8 mouse cellular contexts compared by ENCODE assay signal in genomic region chr14:54583681-54584338, GRCm38 (mm10). TPM values are rescaled to one million over a fixed set of nuclear protein-coding genes. Genes with fewer than 3 reads are reported as not detected.
A peak's percentile ranks its signal among the peaks of the same experiment; 100 is the strongest.
DNase-seq lines count a peak whose midpoint lies in the region; ATAC-seq and TF ChIP-seq lines count a peak whose summit lies in the region.

No protein-coding gene starts in this region.

- no peaks in the 10 kb centered on the region for H3K27me3 ChIP-seq in forebrain, embryonic 16.5 days (replicated peaks; ENCODE audit: control insufficient read depth, insufficient read depth, low read length)
- H3K27me3 ChIP-seq in splenic B cell, adult 2 months (ENCODE audit: control insufficient read depth, insufficient read depth, low read length, poor library complexity, severe bottlenecking): no peaks in the 10 kb centered on the region

- 0 out of 2 replicates have a peak, but pooled peaks have one; percentile 38 for ATAC-seq in forebrain, embryonic 16.5 days

- H3K9me3 ChIP-seq in forebrain, embryonic 16.5 days (ENCODE audit: control insufficient read depth, low read length): no peaks in the 10 kb centered on the region

- TF ChIP-seq CTCF in brain, embryonic 14.5 days (IDR thresholded peaks at IDR 0.05; ENCODE audit: borderline replicate concordance, extremely low read depth, insufficient read depth, insufficient read length): peak; percentile 72; the same call in 1 of the 2 replicates

- no peak overlapping the region for H3K4me2 ChIP-seq in forebrain, embryonic 16.5 days (ENCODE audit: low read length)

- H3K4me3 ChIP-seq in forebrain, embryonic 16.5 days (replicated peaks; ENCODE audit: low read length): no peak overlapping the region

- TF ChIP-seq POLR2A in brain, embryonic 14.5 days (IDR thresholded peaks at IDR 0.05; ENCODE audit: borderline replicate concordance, extremely low read depth, insufficient read depth, insufficient read length, poor library complexity, severe bottlenecking): no peak

- no peak overlapping the region for H3K27ac ChIP-seq in forebrain, embryonic 16.5 days (ENCODE audit: low read length)

- no peak overlapping the region for H3K9ac ChIP-seq in forebrain, embryonic 16.5 days (replicated peaks; ENCODE audit: low read depth, low read length)

- 39% methylated on average over 7 of the region's 7 CpGs for WGBS in forebrain, embryonic 16.5 days

- H3K4me1 ChIP-seq in forebrain, embryonic 16.5 days (replicated peaks; ENCODE audit: control insufficient read depth, insufficient read depth, low read length): no peaks in the 10 kb centered on the region

- peak; percentile 54 to 67 for DNase-seq in cerebellum, adult 18-20 months
- DNase-seq in cerebellum, adult 11-12 months: no peak
- peak; percentile 55 for DNase-seq in A20 (ENCODE audit: low read depth, low spot score)
- DNase-seq in brain, embryonic 14.5 days (ENCODE audit: low read depth): peak; percentile 73
- DNase-seq in kidney, postnatal 10 days: peak; percentile 85
- DNase-seq in lung, postnatal 36 days: peak; percentile 83
- DNase-seq in splenic B cell, adult 2 months (ENCODE audit: low read depth, low spot score): peak; percentile 71

- no peaks in the 10 kb centered on the region for H3K36me3 ChIP-seq in forebrain, embryonic 16.5 days (ENCODE audit: control insufficient read depth, insufficient read depth)
- no peaks in the 10 kb centered on the region for H3K36me3 ChIP-seq in splenic B cell, adult 2 months (ENCODE audit: control insufficient read depth, insufficient read depth, low read length, poor library complexity, severe bottlenecking)

RNA-seq across cellular contexts. Expression of gene Ajuba, which starts 6.5 kb away (rescaled TPM):
- polyA plus RNA-seq in brain, embryonic 14.5 days (2012; rRNA removed): 17.6 and 17.9 TPM in 2 replicates
- 8.1 and 8.2 TPM in 2 replicates for polyA plus RNA-seq in forebrain, embryonic 16.5 days (2015; fragmentation: Nextera tagmentation; extraction: Ambion mirVana)

RNA-seq across cellular contexts. Expression of gene 4931414P19Rik, which starts 22.0 kb away (rescaled TPM):
- 12.8 and 14.5 TPM in 2 replicates for polyA plus RNA-seq in brain, embryonic 14.5 days (2012; rRNA removed)
- 6.9 and 8.3 TPM in 2 replicates for polyA plus RNA-seq in forebrain, embryonic 16.5 days (2015; fragmentation: Nextera tagmentation; extraction: Ambion mirVana)

RNA-seq across cellular contexts. Expression of gene Haus4, which starts 29.4 kb away (rescaled TPM):
- polyA plus RNA-seq in brain, embryonic 14.5 days (2012; rRNA removed): 15.5 and 18.8 TPM in 2 replicates
- 25.9 and 29.2 TPM in 2 replicates for polyA plus RNA-seq in forebrain, embryonic 16.5 days (2015; fragmentation: Nextera tagmentation; extraction: Ambion mirVana)

RNA-seq across cellular contexts. Expression of gene Psmb5, which starts 34.0 kb away (rescaled TPM):
- polyA plus RNA-seq in brain, embryonic 14.5 days (2012; rRNA removed): 257 and 335 TPM in 2 replicates
- polyA plus RNA-seq in forebrain, embryonic 16.5 days (2015; fragmentation: Nextera tagmentation; extraction: Ambion mirVana): 399 and 428 TPM in 2 replicates

RNA-seq across cellular contexts. Expression of gene Psmb11, which starts 37.4 kb away (rescaled TPM):
- polyA plus RNA-seq in brain, embryonic 14.5 days (2012; rRNA removed): 0.07 TPM in 1 of 2 replicates, not detected in the other
- not detected in 2 replicates for polyA plus RNA-seq in forebrain, embryonic 16.5 days (2015; fragmentation: Nextera tagmentation; extraction: Ambion mirVana)
